Mouse (Mus musculus) midbrain, embryonic 12.5 days (tissue): ENCODE results near the gene Wtip. TPM values are rescaled to one million over a fixed set of nuclear protein-coding genes. Genes with fewer than 3 reads are reported as not detected.
A peak's percentile ranks its signal among the peaks of the same experiment; 100 is the strongest.
"Not testable (repeated sequence)": the region's sequence is repeated elsewhere in the genome, so short reads cannot be mapped to it uniquely, and the experiment has no call there.

ENCODE experiments used
- ATAC-seq: fragments of 200-750 bp; cut with Nextera tagmentation; 2 replicates; pipeline ENCODE4 v1.8.0; 2017; ENCODE audit warnings: low read depth, moderate TSS enrichment, moderate library complexity; ENCODE audit not compliant: low FRiP score
- H3K27ac ChIP-seq: fragments of 300-500 bp; sonication (generic); replicated peaks from 2 replicates; pipeline ENCODE4 v1.5.1; 2016; ENCODE audit warnings: mild to moderate bottlenecking
- H3K27me3 ChIP-seq: fragments of 300-500 bp; sonication (generic); 2 replicates; pipeline ENCODE4 v1.6.1; 2016; ENCODE audit warnings: mild to moderate bottlenecking
- H3K36me3 ChIP-seq: fragments of 300-500 bp; sonication (generic); 2 replicates; pipeline ENCODE4 v1.6.1; 2016
- H3K4me1 ChIP-seq: fragments of 300-500 bp; sonication (generic); 2 replicates; pipeline ENCODE4 v1.6.1; 2016
- H3K4me2 ChIP-seq: fragments of 300-500 bp; sonication (generic); replicated peaks from 2 replicates; pipeline ENCODE4 v1.6.1; 2016; ENCODE audit warnings: mild to moderate bottlenecking, moderate library complexity
- H3K4me3 ChIP-seq: fragments of 300-500 bp; sonication (generic); 2 replicates; pipeline ENCODE4 v1.5.1; 2016; ENCODE audit warnings: mild to moderate bottlenecking
- H3K9ac ChIP-seq: fragments of 300-500 bp; sonication (generic); replicated peaks from 2 replicates; pipeline ENCODE4 v1.6.1; 2016; ENCODE audit warnings: mild to moderate bottlenecking, moderate library complexity
- H3K9me3 ChIP-seq: fragments of 300-500 bp; sonication (generic); 2 replicates; pipeline ENCODE4 v1.6.1; 2016; ENCODE audit warnings: mild to moderate bottlenecking
- WGBS: fragments of 180-500 bp; shearing (Covaris S2); methylation state at CpG from one replicate; pipeline ENCODE4 v1.1.7; 2016; 5-methylcytosine and 5-hydroxymethylcytosine counted together
- polyA plus RNA-seq: library from polyadenylated mRNA; unstranded; fragments of >200 nt; fragmentation: Nextera tagmentation; extraction: Ambion mirVana; gene quantifications from 2 replicates; pipeline ENCODE4 v1.2.1, GENCODE M21; 2016

Gene Wtip
- polyA plus RNA-seq = 3.0 and 3.8 TPM in 2 replicates

GRCm38 (mm10) chr7:34133117-34133762 lies at the start of gene Wtip:
Gene Wtip, minus strand, starts transcription at chr7:34133268.
- H3K4me3 ChIP-seq = peak within 1 kb of the TSS; percentile 76
- H3K4me2 ChIP-seq = peak within 1 kb of the TSS; percentile 65
- H3K4me1 ChIP-seq = peaks cover 12% of the 10 kb centered on the region
- no peaks in the 10 kb centered on the region for H3K9me3 ChIP-seq
- WGBS = 2% methylated on average over 41 of the region's 65 CpGs
- ATAC-seq = peak; percentile 90
- no peaks in the 10 kb centered on the region for H3K36me3 ChIP-seq
- H3K9ac ChIP-seq = peak within 1 kb of the TSS; percentile 83
- H3K27me3 ChIP-seq = no peaks in the 10 kb centered on the region
- peak within 1 kb of the TSS; percentile 54 for H3K27ac ChIP-seq

GRCm38 (mm10) chr7:34176241-34176640 lies 43.2 kb upstream of the Wtip start:
- not testable (repeated sequence) for H3K9me3 ChIP-seq, H3K4me2 ChIP-seq, H3K27me3 ChIP-seq, H3K4me3 ChIP-seq, H3K27ac ChIP-seq, ATAC-seq, H3K4me1 ChIP-seq, H3K9ac ChIP-seq, H3K36me3 ChIP-seq
- 92% methylated on average over 6 of the region's 6 CpGs for WGBS

- H3K4me3 ChIP-seq = no peak overlapping the region
- 82% methylated on average over 1 of the region's 1 CpGs for WGBS
- no peak overlapping the region for H3K27ac ChIP-seq
- no peaks in the 10 kb centered on the region for H3K9me3 ChIP-seq
- 0 out of 2 replicates have a peak, but pooled peaks cover 4% of the 10 kb centered on the region for H3K4me1 ChIP-seq
- H3K27me3 ChIP-seq = no peaks in the 10 kb centered on the region
- no peaks in the 10 kb centered on the region for H3K36me3 ChIP-seq
- H3K9ac ChIP-seq = no peak overlapping the region
- ATAC-seq = no peak
- H3K4me2 ChIP-seq = no peak overlapping the region
These were observed 39.2 kb upstream of the Wtip start for GRCm38 (mm10) chr7:34172251-34172650.

GRCm38 (mm10) chr7:34169454-34169853 lies 36.4 kb upstream of the Wtip start, which contains the start of gene Uba2:
Gene Uba2, minus strand, starts transcription at chr7:34169599.
- 80% methylated on average over 3 of the region's 3 CpGs for WGBS
- peak within 1 kb of the TSS; percentile 96 for H3K9ac ChIP-seq
- H3K27ac ChIP-seq = peak within 1 kb of the TSS; percentile 89
- H3K27me3 ChIP-seq = no peaks in the 10 kb centered on the region
- H3K9me3 ChIP-seq = no peaks in the 10 kb centered on the region
- no peak for ATAC-seq
- peak within 1 kb of the TSS; percentile 91 for H3K4me3 ChIP-seq
- H3K36me3 ChIP-seq = peaks cover 9% of the 10 kb centered on the region
- peaks cover 11% of the 10 kb centered on the region for H3K4me1 ChIP-seq
- peak within 1 kb of the TSS; percentile 75 for H3K4me2 ChIP-seq

- peak overlapping the region; percentile 91 for H3K4me3 ChIP-seq
These were observed 35.6 kb upstream of the Wtip start for GRCm38 (mm10) chr7:34168470-34169251.

GRCm38 (mm10) chr7:34167766-34168469 lies 34.9 kb upstream of the Wtip start:
- WGBS = under 1% methylated on average over 54 of the region's 54 CpGs
- Histone ChIP-seq H3K4me3 (peak overlapping the region; percentile 91), H3K9me3 (no peaks in the 10 kb centered on the region), H3K27me3 (no peaks in the 10 kb centered on the region), H3K9ac (peak overlapping the region; percentile 96), H3K4me2 (peak overlapping the region; percentile 75), H3K36me3 (peaks cover 23% of the 10 kb centered on the region), H3K27ac (peak overlapping the region; percentile 89), H3K4me1 (peaks cover 11% of the 10 kb centered on the region)
- peak; percentile 8 for ATAC-seq

More at GRCm38 (mm10) chr7:34168470-34169251, 35.6 kb upstream of the Wtip start:
- Histone ChIP-seq H3K27ac (peak overlapping the region; percentile 89), H3K27me3 (no peaks in the 10 kb centered on the region), H3K4me2 (peak overlapping the region; percentile 75), H3K36me3 (peaks cover 15% of the 10 kb centered on the region), H3K9ac (peak overlapping the region; percentile 96), H3K4me1 (peaks cover 11% of the 10 kb centered on the region), H3K9me3 (no peaks in the 10 kb centered on the region)
- 10% methylated on average over 30 of the region's 30 CpGs for WGBS
- peak; percentile 96 for ATAC-seq

GRCm38 (mm10) chr7:34166850-34167249 lies 33.8 kb upstream of the Wtip start:
- WGBS = 51% methylated on average over 4 of the region's 4 CpGs
- H3K27ac ChIP-seq = no peak overlapping the region
- H3K4me1 ChIP-seq = peaks cover 11% of the 10 kb centered on the region
- no peak for ATAC-seq
- no peak overlapping the region for H3K9ac ChIP-seq
- 0 out of 2 replicates have a peak overlapping the region, but pooled peaks have one; percentile 9 for H3K4me3 ChIP-seq
- no peaks in the 10 kb centered on the region for H3K9me3 ChIP-seq
- H3K27me3 ChIP-seq = no peaks in the 10 kb centered on the region
- H3K36me3 ChIP-seq = peaks cover 33% of the 10 kb centered on the region
- H3K4me2 ChIP-seq = peak overlapping the region; percentile 30

GRCm38 (mm10) chr7:34165999-34166398 lies 32.9 kb upstream of the Wtip start:
- Histone ChIP-seq H3K9ac (no peak overlapping the region), H3K27ac (no peak overlapping the region), H3K4me1 (peaks cover 11% of the 10 kb centered on the region), H3K4me3 (no peak overlapping the region), H3K36me3 (peaks cover 42% of the 10 kb centered on the region), H3K9me3 (no peaks in the 10 kb centered on the region), H3K27me3 (no peaks in the 10 kb centered on the region), H3K4me2 (no peak overlapping the region)
- 93% methylated on average over 3 of the region's 3 CpGs for WGBS
- no peak for ATAC-seq

- ATAC-seq = no peak
- H3K4me1 ChIP-seq = peaks cover 11% of the 10 kb centered on the region
- H3K9me3 ChIP-seq = no peaks in the 10 kb centered on the region
- no peak overlapping the region for H3K4me2 ChIP-seq
- no peaks in the 10 kb centered on the region for H3K27me3 ChIP-seq
- no peak overlapping the region for H3K9ac ChIP-seq
- peaks cover 53% of the 10 kb centered on the region for H3K36me3 ChIP-seq
- H3K27ac ChIP-seq = no peak overlapping the region
- no peak overlapping the region for H3K4me3 ChIP-seq
- 95% methylated on average over 7 of the region's 7 CpGs for WGBS
These were observed 31.6 kb upstream of the Wtip start for GRCm38 (mm10) chr7:34164671-34165070.

GRCm38 (mm10) chr7:34159167-34159566 lies 26.1 kb upstream of the Wtip start:
- Histone ChIP-seq H3K4me3 (no peak overlapping the region), H3K36me3 (peaks cover 94% of the 10 kb centered on the region), H3K27me3 (no peaks in the 10 kb centered on the region), H3K9ac (no peak overlapping the region), H3K27ac (no peak overlapping the region), H3K4me1 (no peaks in the 10 kb centered on the region), H3K4me2 (no peak overlapping the region), H3K9me3 (no peaks in the 10 kb centered on the region)
- WGBS = 97% methylated on average over 3 of the region's 3 CpGs
- no peak for ATAC-seq

- no peak for ATAC-seq
- no peak overlapping the region for H3K4me2 ChIP-seq
- H3K27ac ChIP-seq = no peak overlapping the region
- H3K9me3 ChIP-seq = no peaks in the 10 kb centered on the region
- H3K4me1 ChIP-seq = no peaks in the 10 kb centered on the region
- no peak overlapping the region for H3K4me3 ChIP-seq
- no peaks in the 10 kb centered on the region for H3K27me3 ChIP-seq
- WGBS = 92% methylated on average over 3 of the region's 3 CpGs
- peaks cover 96% of the 10 kb centered on the region for H3K36me3 ChIP-seq
- H3K9ac ChIP-seq = no peak overlapping the region
These were observed 24.9 kb upstream of the Wtip start for GRCm38 (mm10) chr7:34157994-34158393.

GRCm38 (mm10) chr7:34147193-34147592 lies 14.1 kb upstream of the Wtip start:
- ATAC-seq = no peak
- no peaks in the 10 kb centered on the region for H3K4me1 ChIP-seq
- H3K4me2 ChIP-seq = no peak overlapping the region
- WGBS = 95% methylated on average over 4 of the region's 4 CpGs
- no peaks in the 10 kb centered on the region for H3K27me3 ChIP-seq
- no peak overlapping the region for H3K27ac ChIP-seq
- H3K36me3 ChIP-seq = peaks cover 95% of the 10 kb centered on the region
- no peaks in the 10 kb centered on the region for H3K9me3 ChIP-seq
- no peak overlapping the region for H3K4me3 ChIP-seq
- H3K9ac ChIP-seq = no peak overlapping the region
